Mouse (Mus musculus) forebrain, postnatal 0 days (tissue): Measurements from ENCODE around the gene Tcfl5. TPM values are rescaled to one million over a fixed set of nuclear protein-coding genes. Genes with fewer than 3 reads are reported as not detected.

ENCODE experiments used
- ATAC-seq: fragments of 200-750 bp; cut with Nextera tagmentation; 2 replicates; pipeline ENCODE4 v1.8.0; 2017; ENCODE audit warnings: mild to moderate bottlenecking, moderate library complexity
- DNase-seq: peaks from one replicate; pipeline ENCODE4 v3.0.0-alpha.2; 2015
- H3K27ac ChIP-seq: fragments of 300-500 bp; sonication (generic); 2 replicates; pipeline ENCODE4 v1.5.1; 2014; ENCODE audit warnings: low read depth, mild to moderate bottlenecking, antibody characterized with exemption, low read length, moderate library complexity, mixed read lengths
- H3K27me3 ChIP-seq: fragments of 300-500 bp; sonication (generic); 2 replicates; pipeline ENCODE4 v1.6.1; 2014; ENCODE audit warnings: mild to moderate bottlenecking, low read length, mixed read lengths; ENCODE audit not compliant: insufficient read depth
- H3K36me3 ChIP-seq: fragments of 300-500 bp; sonication (generic); 2 replicates; pipeline ENCODE4 v1.6.1; 2014; ENCODE audit warnings: mild to moderate bottlenecking, moderate library complexity; ENCODE audit not compliant: insufficient read depth
- H3K4me1 ChIP-seq: fragments of 300-500 bp; sonication (generic); 2 replicates; pipeline ENCODE4 v1.6.1; 2014; ENCODE audit warnings: antibody characterized with exemption; ENCODE audit not compliant: insufficient read depth
- H3K4me2 ChIP-seq: fragments of 300-500 bp; sonication (generic); 2 replicates; pipeline ENCODE4 v1.6.1; 2014; ENCODE audit warnings: low read depth, mild to moderate bottlenecking, moderate library complexity
- H3K4me3 ChIP-seq: fragments of 300-500 bp; sonication (generic); 2 replicates; pipeline ENCODE4 v1.5.1; 2014; ENCODE audit warnings: low read depth, low read length, mixed read lengths
- H3K9ac ChIP-seq: fragments of 300-500 bp; sonication (generic); 2 replicates; pipeline ENCODE4 v1.6.1; 2014; ENCODE audit warnings: mild to moderate bottlenecking
- H3K9me3 ChIP-seq: fragments of 300-500 bp; sonication (generic); 2 replicates; pipeline ENCODE4 v1.6.1; 2016; ENCODE audit warnings: low read length
- CTCF ChIP-seq: sonication (generic); IDR thresholded peaks from 2 replicates; pipeline ENCODE4 v1.5.1; 2016; ENCODE audit warnings: antibody characterized with exemption, control low read depth, low read depth
- WGBS: fragments of 180-500 bp; shearing (Covaris S2); extraction: QIAGEN DNeasy Blood & Tissue Kit; methylation state at CpG from one replicate; pipeline ENCODE4 v1.1.7; 2014; 5-methylcytosine and 5-hydroxymethylcytosine counted together
- polyA plus RNA-seq: library from polyadenylated mRNA; unstranded; fragments of >200 nt; fragmentation: Nextera tagmentation; extraction: Ambion mirVana; gene quantifications from 2 replicates; pipeline ENCODE4 v1.2.1, GENCODE M21; 2015
- total RNA-seq: library from RNA; depleted of rRNA; stranded (reverse); fragments of >200 nt; gene quantifications from 2 replicates; pipeline ENCODE4 v1.2.3, GENCODE M21; 2014

Gene Tcfl5
- total and polyA plus RNA-seq, 2 experiments from 2014 or later, result 1.2 to 5.9 TPM

DNA sequence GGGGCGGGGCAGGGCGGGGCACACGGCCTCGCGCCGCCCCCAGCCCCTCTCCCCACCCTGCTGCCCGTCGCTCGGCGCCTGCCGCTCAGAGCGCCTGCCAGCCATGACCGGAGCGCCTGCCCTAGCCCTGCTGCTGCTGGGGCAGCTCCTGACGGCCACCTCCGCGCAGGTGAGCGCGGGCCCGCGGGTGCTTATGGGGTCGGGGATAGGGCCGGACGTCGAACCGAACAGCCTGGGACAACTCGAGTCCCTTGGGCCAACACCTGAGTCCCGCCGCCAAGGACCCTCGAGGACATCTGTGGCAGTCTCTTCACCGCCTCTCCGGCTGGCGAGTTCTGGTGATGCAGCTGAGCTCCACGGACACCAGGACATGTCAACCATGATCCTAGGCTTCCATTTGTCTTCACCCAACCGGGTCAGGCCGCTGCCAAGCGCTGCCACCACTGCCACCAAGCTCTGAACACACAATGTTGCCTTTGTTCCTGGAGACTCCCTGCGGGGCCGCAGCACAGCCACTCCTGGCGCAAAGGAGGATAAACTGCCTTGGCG lies 44.3 kb downstream of the Tcfl5 start:
- peaks cover 24% of the 10 kb centered on the region for H3K36me3 ChIP-seq
- H3K4me2 ChIP-seq, result peak overlapping the region; percentile 69
- H3K27ac ChIP-seq, result peak overlapping the region; percentile 50; the same call in 1 of the 2 replicates
- 2% methylated on average over 41 of the region's 41 CpGs for WGBS
- peak overlapping the region; percentile 55 for H3K9ac ChIP-seq
- H3K27me3 ChIP-seq, result no peaks in the 10 kb centered on the region
- no peaks in the 10 kb centered on the region for H3K9me3 ChIP-seq
- ATAC-seq (peak; percentile 59), DNase-seq (peak; percentile 67)
- TF ChIP-seq CTCF, result no peak
- H3K4me3 ChIP-seq, result peak overlapping the region; percentile 37
- H3K4me1 ChIP-seq, result peaks cover 8% of the 10 kb centered on the region; the same call in 1 of the 2 replicates

DNA sequence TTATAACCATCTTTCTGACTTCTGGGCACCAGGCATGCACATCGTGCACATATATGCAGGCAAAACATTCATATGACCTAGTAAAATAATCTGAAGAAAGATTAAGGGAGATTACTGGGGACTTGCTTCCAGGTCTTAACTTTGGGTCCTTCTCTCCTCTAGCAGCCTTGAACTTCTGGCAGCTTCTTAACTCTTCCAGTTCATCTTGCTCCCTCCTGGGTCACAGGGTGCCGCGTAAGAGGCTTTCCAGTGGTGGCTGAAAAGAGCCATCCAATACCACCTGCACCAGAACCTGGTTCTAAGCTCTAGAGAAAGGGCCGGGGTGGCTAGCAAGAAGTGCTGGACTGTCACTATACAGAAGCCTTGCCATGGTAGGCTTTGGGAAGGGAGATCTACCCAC lies 45.0 kb downstream of the Tcfl5 start, which contains the start of gene Col9a3:
Gene Col9a3, plus strand, starts transcription at position 301 of the 400 bp plus-strand sequence.
- Histone ChIP-seq H3K36me3 (peaks cover 31% of the 10 kb centered on the region), H3K4me2 (peak within 1 kb of the TSS; percentile 69), H3K27me3 (no peaks in the 10 kb centered on the region), H3K9ac (peak within 1 kb of the TSS; percentile 55), H3K4me3 (peak within 1 kb of the TSS; percentile 37), H3K9me3 (no peaks in the 10 kb centered on the region), H3K27ac (peak within 1 kb of the TSS; percentile 50; the same call in 1 of the 2 replicates), H3K4me1 (peaks cover 8% of the 10 kb centered on the region; the same call in 1 of the 2 replicates)
- ATAC-seq (no peak), DNase-seq (no peak)
- WGBS, result 42% methylated on average over 4 of the region's 4 CpGs
- TF ChIP-seq CTCF, result no peak

DNA sequence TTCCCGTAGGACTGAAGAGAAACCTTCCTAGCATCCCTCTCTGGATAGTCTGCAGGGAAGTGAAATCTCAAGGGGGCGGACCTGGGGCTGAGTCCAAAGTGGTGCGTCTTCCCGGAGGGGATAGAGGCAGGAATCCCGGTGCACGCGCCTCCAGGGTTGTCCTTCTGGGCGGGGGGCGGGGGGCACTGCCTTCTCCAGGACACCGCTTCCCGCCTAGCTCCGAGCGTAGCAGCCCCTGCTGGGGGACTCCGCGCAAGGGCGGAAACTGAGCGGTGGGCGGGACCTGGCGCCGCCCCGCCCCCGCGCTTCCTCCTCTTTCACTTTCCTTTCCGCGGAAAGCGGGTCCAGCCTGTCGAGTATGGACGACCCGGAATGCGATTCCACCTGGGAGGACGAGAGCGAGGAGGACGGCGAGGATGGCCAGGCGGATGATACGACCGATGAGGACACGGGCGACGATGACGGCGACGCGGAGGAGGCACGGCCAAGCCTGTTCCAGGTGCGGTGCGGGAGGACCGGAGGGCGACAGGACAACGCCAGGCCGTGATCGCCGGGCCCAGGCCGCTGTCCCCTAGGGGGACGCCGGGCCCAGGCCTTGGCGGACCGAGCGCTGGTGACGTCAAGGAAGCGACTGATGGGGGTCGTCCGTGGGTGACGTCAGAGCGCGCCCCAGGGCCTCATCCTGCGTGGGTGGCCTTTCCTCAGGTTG lies 53.2 kb downstream of the Tcfl5 start, which contains the start of gene Ogfr:
Gene Ogfr, plus strand, starts transcription at position 123 of the 709 bp plus-strand sequence.
- Histone ChIP-seq H3K9me3 (no peaks in the 10 kb centered on the region), H3K9ac (peak within 1 kb of the TSS; percentile 97), H3K27ac (peak within 1 kb of the TSS; percentile 93), H3K4me3 (peak within 1 kb of the TSS; percentile 98), H3K36me3 (peaks cover 53% of the 10 kb centered on the region), H3K27me3 (no peaks in the 10 kb centered on the region), H3K4me1 (0 out of 2 replicates have a peak, but pooled peaks cover 7% of the 10 kb centered on the region), H3K4me2 (peak within 1 kb of the TSS; percentile 69)
- 0% methylated on average over 67 of the region's 67 CpGs for WGBS
- DNase-seq, result peak; percentile 90
- TF ChIP-seq CTCF, result peak; percentile 53
- peak; percentile 93 for ATAC-seq

DNA sequence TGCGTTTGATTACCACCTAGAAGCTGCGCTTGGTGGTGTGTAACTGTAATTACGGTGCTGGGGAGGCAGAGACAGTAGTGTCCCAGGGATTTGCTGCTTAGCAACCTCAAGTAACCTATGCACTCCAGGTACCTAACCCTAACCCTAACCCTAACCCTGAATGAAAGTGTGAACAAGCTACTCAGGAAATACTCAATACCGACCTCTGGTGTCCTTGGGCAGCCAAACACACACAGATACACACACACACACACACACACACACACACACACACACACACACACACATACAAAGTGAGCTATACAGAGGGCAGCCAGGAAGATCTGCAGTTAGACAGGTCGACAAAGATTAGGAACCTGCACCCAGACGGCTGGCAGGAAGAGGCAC lies 53.8 kb downstream of the Tcfl5 start:
- Histone ChIP-seq H3K4me2 (peak overlapping the region; percentile 69), H3K27me3 (no peaks in the 10 kb centered on the region), H3K4me1 (peaks cover 9% of the 10 kb centered on the region), H3K36me3 (peaks cover 48% of the 10 kb centered on the region), H3K9me3 (no peaks in the 10 kb centered on the region), H3K9ac (peak overlapping the region; percentile 97), H3K27ac (peak overlapping the region; percentile 93), H3K4me3 (peak overlapping the region; percentile 98)
- DNase-seq (no peak), ATAC-seq (peak; percentile 32; the same call in 1 of the 2 replicates)
- WGBS, result 49% methylated on average over 6 of the region's 6 CpGs
- TF ChIP-seq CTCF, result peak; percentile 37; the same call in 1 of the 2 replicates

DNA sequence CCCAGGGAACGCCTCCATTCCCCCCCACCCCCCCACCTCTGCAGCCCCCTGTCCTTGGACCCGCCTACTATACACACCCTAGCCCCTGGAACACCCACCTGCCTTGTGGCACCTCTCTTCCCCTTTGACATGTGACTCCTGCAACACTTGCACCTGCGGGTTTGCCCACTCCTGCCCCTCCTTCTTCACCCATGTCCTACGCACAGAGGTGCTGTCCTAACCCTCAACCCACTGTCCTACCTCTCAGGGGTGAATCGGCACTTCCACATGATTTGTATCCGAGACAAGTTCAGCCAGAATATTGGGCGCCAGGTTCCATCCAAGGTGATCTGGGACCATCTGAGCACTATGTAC lies 59.4 kb downstream of the Tcfl5 start:
- 0 out of 2 replicates have a peak, but pooled peaks cover 3% of the 10 kb centered on the region for H3K27me3 ChIP-seq
- peak overlapping the region; percentile 94 for H3K4me3 ChIP-seq
- H3K9ac ChIP-seq, result peak overlapping the region; percentile 95
- peaks cover 8% of the 10 kb centered on the region for H3K4me1 ChIP-seq
- TF ChIP-seq CTCF, result no peak
- ATAC-seq (no peak; the same call in 1 of the 2 replicates), DNase-seq (no peak)
- H3K9me3 ChIP-seq, result no peaks in the 10 kb centered on the region
- H3K27ac ChIP-seq, result no peak overlapping the region
- H3K4me2 ChIP-seq, result peak overlapping the region; percentile 85
- H3K36me3 ChIP-seq, result peaks cover 22% of the 10 kb centered on the region
- 26% methylated on average over 7 of the region's 7 CpGs for WGBS

GRCm38 (mm10) chr2:180582481-180583153 lies 59.9 kb downstream of the Tcfl5 start:
- under 1% methylated on average over 55 of the region's 57 CpGs for WGBS
- peak overlapping the region; percentile 95 for H3K9ac ChIP-seq
- peaks cover 22% of the 10 kb centered on the region for H3K36me3 ChIP-seq
- ATAC-seq (peak; percentile 80), DNase-seq (peak; percentile 98)
- peak overlapping the region; percentile 85 for H3K4me2 ChIP-seq
- H3K27me3 ChIP-seq, result 0 out of 2 replicates have a peak, but pooled peaks cover 3% of the 10 kb centered on the region
- H3K9me3 ChIP-seq, result no peaks in the 10 kb centered on the region
- peak overlapping the region; percentile 94 for H3K4me3 ChIP-seq
- peaks cover 8% of the 10 kb centered on the region for H3K4me1 ChIP-seq
- TF ChIP-seq CTCF, result peak; percentile 97
- peak overlapping the region; percentile 80 for H3K27ac ChIP-seq
